Mouse (Mus musculus) gastrocnemius, postnatal 14 days (tissue): Measurements from ENCODE around the gene 4933428G20Rik. TPM values are rescaled to one million over a fixed set of nuclear protein-coding genes. Genes with fewer than 3 reads are reported as not detected.

Experiments used
- DNase-seq: peaks from one replicate; pipeline ENCODE4 v3.0.0; 2021; ENCODE audit warnings: mixed read lengths
- intact Hi-C: fragments of 180-260 bp; cut with DNase I; formaldehyde crosslinking; loops from one replicate; pipeline ENCODE4 v1.15.1; 2025; ENCODE audit warnings: low total_unique reads
- total RNA-seq, 2 experiments: library from RNA; stranded (reverse); gene quantifications; 2 replicates each; pipeline ENCODE4 v1.2.3; 2021

Gene 4933428G20Rik
- total RNA-seq, 2 experiments from 2014 or later = not detected

DNA sequence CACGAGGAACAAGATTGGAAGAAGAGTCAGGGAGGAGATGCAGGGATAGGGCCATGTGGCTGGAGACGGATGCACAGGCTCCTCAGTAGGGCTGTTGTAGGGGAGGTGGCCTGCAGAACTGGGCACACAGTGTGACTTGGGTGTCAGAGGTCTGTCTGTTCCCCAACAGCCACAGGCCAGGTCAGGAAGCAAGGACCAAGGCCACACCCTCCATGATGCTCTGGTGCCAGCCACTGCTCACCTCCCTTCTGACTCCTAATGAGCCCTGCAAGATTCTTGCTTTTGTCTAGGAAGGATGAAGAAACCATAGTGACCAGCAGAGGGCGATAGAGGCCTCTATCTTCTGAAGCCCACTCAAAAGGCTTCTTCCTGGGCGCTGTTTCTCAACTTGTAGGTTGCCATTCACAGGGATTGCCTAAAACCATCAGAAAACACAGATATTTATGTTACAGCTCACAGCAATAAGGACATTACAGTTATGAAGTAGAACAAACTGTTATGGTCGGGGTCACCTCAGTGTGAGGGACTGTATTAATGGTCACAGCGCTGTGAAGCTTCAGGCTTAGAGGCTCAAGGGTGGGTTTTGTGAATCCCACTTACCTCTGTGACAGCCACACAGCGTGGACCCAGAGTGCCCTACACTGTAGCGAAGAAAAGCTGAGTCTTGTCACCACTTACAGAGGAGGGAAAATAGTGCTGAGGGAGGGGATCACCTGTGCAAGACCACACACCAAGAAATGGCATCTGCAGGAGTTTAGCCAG is 23.6 kb downstream of the 4933428G20Rik start:
- intact Hi-C loops = loop anchor here (5.0 kb wide), 1 partner anchor 146 kb away; no protein-coding TSS in a partner anchor
- DNase-seq = peak; percentile 26

DNA sequence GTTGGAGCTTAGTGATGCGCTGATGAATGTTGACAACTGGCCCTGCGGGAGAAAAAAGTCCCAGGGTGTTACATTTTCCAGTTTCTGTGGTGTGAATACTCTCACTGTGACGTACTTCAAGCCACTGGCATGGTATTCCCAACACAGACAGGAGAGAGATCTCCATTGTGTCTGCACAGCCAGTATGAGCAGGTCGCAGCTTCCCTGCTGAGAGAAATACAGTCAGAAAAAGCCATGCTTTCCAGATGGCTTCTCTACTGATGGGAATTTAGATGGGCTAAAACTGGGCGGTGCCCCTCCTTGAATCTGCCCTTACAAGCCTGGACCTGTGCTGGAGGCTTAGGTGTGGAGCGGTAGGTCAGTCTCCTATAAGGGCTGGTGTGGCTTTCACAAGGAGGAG is 28.9 kb downstream of the 4933428G20Rik start:
- DNase-seq = no peak
- intact Hi-C loops = no loop called here

DNA sequence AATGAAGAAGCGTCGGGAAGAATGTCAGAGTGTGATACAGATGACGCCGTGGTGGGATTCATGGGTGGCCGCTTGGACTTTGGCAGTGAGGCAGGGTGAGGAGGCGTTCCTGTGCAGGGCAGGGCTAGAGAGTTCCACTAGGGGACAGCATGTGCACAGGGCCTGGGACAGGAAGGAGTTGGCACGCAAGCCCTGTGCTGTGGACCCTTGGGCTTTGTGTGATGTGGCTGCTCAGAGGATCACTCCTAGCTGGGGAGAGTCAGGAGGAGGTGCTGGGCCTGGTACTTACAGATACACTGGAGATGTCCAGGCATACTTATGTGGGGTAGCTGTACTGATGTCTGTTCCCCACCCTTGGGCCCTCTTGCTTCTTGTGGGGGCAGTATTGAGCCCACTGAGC is 30.3 kb downstream of the 4933428G20Rik start:
- intact Hi-C loops = loop anchor here (2.0 to 5.0 kb wide), 2 partner anchors 37 to 108 kb away; partner anchors contain the start of gene Socs7
- DNase-seq = no peak

DNA sequence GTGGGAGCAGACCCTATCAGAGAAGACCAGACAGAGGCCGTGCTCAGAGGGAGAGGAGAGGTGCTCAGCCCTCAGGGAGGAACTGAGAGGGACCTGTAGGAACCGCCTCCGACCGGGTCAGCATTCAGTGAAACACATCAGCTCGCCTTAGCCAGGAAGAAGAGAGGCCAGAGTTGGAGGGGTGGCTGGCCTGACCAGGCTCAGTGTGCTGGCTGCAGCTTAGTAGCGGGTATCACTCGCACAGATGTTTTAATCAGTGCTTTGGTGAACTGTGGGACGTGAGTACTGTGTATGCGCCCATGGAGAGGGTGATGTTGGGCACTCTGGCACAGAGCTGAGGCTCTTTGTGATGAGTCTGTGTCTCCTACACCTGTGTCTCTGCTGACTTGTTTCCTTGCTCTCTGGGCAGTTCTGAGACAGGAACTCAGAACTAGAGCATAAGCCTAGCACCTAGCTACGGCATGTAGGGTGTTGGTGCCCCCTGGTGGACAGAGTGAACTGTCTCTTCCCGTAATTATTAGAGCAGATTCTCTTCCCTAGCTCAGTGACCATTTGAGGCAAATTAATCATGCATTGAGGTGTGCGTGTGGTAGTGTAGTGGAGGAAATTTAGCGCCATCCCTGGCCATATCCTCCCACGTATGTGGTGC is 31.4 kb downstream of the 4933428G20Rik start:
- intact Hi-C loops = loop anchor here (2.0 to 5.0 kb wide), 2 partner anchors 36 to 106 kb away; partner anchors contain the start of gene Socs7

DNA sequence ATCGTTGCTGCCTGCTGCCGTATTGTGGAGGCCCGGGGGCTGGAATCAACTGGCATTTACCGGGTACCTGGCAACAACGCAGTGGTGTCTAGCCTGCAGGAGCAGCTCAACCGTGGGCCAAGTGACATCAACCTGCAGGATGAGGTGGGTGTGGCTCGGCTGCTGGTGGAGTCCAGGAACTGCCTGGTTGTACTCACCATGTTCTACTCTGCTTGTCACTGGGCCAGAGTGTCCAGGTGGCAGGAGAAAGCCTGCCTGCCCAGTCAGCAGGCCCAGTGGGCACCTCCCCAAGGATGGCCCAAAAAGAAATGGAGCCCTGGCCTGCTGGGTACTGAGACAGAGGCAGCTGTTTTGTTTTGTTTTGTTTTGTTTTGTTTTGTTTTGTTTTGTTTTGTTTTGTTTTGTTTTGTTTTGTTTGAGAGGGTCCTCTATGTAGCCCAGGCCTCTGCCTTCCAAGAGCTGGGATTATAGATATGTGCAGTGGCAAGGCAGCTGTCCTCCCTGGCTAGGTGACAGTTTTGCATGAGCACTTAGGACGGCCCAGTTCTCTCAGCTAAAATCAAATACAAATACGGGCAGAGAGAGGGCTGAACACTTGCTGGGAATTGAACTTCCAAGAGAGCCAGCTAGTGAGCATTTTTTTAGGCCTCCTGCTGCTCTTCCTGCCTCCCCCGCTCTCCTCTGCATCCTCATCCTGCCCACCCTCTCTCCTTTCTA is 33.5 kb downstream of the 4933428G20Rik start:
- DNase-seq = peak; percentile 54
- intact Hi-C loops = loop anchor here (5.0 kb wide), 1 partner anchor 104 kb away; the partner anchor contains the start of gene Socs7

More for the DNA sequence above, 31.4 kb downstream of the 4933428G20Rik start:
- DNase-seq = peak; percentile 87

DNA sequence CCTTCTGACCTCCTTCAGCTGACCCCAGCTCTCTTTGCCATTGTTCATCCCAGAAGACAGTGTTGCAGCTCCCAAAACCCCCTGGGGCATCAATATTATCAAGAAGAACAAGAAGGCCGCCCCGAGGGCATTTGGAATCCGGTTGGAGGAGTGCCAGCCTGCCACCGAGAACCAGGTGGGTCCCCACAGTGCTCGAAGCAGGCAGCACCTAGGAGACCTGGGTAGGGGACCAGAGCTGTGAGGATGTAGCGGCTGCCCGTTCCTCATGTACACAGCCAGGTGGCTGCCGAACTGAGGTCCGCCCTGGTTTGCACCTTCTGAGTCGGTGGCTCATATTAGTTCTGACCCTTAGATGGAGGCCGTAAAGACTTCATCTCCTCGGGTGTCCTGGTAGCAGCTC is 34.2 kb downstream of the 4933428G20Rik start:
- no peak for DNase-seq
- intact Hi-C loops = loop anchor here (5.0 kb wide), 1 partner anchor 104 kb away; the partner anchor contains the start of gene Socs7

DNA sequence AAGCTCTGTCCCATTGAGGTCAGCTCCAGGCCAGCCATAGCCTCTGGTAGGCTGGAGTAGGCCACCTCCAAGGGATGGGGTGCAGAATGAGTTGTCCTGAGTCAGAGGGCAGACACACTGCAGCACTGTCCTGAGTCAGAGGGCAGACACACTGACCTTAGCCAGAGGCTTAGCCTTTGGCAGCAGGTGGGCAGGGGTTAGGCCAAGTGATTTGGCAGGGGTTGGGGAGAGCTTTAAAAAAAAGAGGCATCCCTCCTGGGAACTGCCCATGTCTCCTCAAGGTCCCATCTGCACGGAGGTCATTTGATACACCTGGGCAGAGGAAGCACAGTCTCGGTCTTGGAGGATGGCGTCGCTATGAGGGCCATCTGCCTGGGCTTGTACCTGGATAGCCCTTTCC is 36.1 kb downstream of the 4933428G20Rik start:
- DNase-seq = peak; percentile 38
- intact Hi-C loops = no loop called here

DNA sequence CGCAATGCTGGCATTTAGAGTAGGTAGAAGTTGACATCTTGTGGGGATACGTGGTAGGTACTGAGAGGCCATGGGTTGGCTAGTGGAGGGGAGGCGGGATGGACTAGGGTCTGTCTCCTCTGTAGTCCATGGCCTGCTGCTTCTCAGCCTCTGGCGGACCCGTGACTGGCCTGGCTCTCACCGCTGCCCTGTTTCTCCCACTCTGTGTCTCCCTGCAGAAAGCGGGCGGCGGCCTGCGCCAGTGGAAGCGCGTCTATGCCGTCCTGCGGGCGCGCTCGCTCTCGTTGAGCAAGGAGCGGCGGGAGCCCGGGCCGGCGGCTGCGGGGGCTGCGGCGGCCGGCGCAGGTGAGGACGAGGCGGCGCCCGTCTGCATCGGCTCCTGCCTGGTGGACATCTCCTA is 37.0 kb downstream of the 4933428G20Rik start:
- DNase-seq = no peak
- intact Hi-C loops = no loop called here

DNA sequence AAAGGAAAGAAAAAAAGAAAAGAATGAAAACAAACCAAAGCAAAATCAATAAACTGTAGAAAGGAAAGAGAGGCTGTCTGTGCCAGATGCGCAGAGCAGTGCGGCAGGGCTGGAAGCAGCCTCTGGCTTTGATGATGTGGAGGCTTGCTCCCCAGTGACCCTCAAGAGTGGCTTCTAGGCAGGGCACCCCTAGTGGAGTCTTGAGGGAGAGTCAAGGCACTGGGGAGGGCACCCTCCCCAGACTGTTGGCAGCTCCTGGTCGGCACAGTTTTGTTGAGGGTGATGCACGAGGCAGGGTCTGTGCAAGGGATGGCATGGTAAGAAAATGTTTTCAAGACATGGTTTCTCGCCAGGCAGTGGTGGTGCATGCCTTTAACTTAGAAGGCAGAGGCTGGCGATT is 37.6 kb downstream of the 4933428G20Rik start:
- DNase-seq = no peak
- intact Hi-C loops = no loop called here

DNA sequence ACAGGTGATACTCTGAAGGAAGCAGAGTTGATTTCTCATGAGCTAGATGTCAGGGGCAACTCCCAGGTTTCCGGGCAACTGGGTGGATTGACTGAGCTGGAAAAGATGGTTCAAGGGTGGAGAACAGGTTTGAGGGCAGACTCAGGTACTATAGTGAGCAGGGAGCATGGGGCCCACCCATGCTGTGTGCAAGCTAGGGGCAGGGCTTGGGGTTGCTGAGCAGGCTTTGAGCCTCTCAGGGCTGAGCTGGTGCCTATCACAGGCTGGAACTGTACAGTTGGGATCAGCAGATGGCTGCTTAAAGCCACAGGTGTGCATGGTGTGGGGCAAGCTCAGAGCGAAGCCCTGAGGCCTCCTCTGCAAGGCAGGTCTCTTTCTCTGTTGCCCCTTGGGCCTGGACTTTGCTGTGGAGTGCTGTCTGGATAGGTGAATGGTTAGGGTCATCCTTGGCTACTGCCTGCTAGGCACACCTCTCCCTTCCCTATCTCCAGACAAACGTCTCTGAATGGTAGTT is 38.8 kb downstream of the 4933428G20Rik start:
- intact Hi-C loops = no loop called here
- no peak for DNase-seq

DNA sequence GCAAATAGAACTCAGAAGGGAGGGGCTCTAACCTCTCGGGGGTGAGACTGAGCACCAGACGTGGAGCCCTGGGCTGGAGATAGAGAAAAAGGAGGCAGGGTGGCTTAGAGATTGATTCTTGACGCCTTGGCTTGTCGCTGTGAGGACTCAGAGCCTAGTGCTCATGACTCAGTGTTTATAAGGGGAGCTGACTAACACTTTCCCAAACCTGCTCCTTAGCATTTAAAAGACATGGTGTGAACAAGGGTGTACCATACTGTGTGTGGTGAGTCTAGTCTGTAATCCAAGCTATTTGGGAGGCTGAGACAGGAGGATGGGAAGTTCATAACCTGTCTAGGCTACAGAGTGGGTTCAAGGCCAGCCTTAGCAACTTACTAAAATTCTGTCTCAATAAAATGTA is 43.0 kb downstream of the 4933428G20Rik start:
- no peak for DNase-seq
- intact Hi-C loops = no loop called here

DNA sequence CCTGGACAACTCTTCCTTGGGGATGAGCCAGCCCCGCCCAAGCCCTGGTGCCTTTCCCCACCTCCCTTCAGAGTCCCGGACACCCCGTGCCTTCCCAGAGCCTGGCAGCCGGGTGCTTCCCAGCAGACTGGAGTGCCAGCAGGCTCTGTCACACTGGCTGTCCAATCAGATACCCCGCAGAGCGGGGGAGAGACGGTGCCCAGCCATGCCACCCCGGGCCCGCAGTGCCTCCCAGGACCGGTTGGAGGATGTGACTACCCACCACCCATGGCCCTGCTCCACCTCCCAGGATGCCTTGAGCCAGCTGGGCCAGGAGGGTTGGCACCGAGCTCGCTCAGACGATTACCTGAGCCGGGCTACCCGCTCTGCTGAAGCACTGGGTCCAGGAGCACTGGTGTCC is 48.5 kb downstream of the 4933428G20Rik start:
- intact Hi-C loops = no loop called here
- no peak for DNase-seq

DNA sequence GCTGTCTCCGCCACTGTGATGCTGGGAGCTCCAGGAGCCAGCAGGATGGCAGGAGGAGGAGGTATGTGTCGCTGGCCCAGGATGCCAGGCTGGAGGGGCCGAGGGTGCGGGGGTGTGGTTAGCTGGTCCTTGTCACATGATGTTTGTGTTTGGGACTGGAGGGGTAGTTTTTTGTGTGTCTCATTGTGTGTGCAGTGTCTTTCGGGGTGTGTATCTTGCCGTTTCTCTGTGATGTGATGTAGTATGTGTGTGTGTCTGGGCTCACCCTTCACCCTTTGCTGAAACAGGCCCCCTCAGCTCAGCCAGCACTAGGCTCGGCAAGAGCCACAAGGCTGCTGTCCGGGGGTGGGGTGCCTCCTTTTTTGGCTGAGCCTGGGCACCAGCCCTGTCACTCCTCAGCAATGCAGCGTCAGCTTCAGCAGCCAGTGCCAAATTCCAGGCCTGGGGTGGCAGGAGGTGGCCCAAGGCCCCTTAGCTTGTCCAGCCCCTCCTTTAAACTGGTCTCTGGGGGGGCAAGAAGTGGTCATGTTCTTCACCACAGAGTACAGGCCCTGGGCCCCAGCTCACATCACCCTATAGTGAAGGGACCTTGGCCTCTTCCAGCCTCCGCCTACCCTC is 49.7 kb downstream of the 4933428G20Rik start:
- intact Hi-C loops = no loop called here

DNA sequence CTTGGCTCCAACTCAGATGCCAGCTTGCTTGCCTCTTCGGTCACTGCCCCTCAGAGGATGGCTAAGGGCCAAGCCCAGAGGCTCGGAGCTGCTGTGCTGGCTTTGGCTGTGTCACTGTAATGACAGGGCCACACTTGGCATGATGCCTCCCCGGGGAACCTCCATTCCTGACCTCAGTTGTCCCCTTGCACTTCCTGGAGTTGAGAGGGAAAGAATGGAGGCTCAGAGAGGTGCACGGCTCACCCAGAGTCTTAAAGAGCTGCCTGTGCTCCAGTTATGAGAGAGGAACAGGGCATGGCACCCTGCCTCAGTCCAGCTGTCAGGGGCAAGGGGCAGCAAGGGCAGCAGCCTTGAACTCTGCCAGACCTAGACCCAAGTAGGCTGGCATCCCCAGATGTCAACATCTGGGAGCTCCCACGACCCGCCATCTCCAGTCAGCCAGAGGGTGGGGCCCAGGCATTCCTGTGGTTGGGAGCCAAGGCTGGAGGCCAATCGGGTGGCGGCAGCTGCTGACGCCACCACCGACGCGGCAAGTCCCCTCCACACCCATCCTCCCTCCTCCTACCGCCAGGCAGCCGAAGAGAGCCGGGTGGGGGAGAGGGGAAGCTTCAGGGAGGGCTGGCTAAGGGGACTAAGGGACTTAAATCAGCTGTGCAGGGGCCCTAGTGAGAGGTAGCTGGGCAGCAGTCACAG is 50.4 kb downstream of the 4933428G20Rik start:
- intact Hi-C loops = no loop called here
- DNase-seq = peak; percentile 88

More for the DNA sequence above, 49.7 kb downstream of the 4933428G20Rik start:
- peak; percentile 58 for DNase-seq

DNA sequence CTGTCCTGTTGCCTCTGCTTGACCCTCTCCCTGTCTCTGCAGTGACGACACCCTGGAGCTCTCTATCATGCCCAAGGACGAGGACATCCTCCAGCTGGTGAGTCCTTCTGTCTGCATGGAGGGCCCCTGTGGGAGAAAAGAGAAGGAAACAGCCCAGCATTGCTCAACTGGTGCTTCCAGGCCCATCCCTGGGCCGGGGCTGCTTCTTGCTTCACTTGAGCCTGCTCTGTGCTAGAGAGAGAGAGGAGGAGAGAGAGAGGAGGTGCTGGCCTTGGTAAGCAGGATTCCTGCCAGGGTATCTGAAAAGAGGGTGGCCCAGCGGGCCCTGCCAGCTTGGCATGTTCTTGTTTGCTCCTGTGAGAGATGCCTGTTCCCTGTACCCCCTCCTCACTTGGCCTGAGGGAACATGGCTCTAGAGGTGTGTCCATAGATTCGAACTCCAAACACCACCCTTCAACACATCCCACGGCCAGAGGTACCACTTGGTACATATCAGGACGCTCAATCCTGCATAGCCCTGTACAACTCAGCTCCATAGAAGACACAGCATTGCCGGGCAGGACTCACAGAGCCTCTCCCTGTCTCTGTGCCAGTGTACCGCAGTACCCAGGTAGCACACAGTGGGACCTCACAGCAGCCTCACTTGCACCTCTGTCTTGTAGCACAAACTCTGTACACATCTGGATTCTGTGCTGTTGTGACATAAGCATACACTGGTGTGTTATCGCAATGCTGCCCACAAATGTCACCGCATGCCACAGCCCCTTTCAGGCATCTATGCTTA is 51.3 kb downstream of the 4933428G20Rik start:
- intact Hi-C loops = no loop called here
- DNase-seq = no peak

DNA sequence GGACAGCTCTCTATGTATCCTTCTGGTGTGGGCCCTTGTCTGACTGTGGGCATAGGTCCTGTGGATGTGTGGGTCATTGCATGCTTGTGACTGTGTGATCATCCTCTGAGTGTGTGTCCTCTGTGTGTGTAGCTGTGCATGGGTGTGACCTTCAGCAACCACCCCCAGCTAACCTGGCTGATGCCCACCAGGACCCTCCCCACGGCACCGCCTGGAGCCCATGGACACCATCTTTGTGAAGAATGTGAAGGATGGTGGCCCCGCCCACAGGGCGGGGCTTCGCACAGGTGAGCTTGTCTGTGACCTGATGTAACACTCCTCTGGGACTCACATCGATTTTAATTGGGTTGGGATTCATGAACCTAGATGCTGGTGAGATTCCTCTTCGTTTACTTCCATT is 52.2 kb downstream of the 4933428G20Rik start:
- DNase-seq = no peak
- intact Hi-C loops = no loop called here

DNA sequence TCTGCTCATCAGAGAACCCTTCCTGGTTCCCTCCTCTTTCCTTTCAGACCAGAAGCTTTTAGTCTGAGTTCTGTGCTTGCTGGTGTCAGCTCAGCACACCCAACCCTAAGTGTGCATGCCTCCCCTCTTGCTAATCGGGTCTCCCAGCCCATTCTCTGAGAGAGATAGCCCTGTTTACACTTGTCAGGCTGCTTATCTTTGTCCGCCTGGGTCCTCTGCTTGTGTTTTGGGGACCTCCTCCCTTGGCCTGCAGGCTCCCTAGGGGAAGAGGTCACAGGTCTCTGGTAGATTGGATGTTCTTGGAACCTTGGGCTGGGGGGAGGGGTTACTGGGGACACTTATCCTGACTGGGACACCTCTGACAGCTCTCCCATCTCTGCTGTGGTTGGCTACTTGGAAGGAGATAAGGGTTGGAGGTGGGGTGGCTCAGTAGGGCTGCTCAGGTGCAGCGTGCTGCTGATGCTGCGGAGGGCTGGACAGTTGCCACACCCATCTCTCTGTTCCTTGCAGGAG is 54.1 kb downstream of the 4933428G20Rik start:
- intact Hi-C loops = no loop called here
- no peak for DNase-seq

DNA sequence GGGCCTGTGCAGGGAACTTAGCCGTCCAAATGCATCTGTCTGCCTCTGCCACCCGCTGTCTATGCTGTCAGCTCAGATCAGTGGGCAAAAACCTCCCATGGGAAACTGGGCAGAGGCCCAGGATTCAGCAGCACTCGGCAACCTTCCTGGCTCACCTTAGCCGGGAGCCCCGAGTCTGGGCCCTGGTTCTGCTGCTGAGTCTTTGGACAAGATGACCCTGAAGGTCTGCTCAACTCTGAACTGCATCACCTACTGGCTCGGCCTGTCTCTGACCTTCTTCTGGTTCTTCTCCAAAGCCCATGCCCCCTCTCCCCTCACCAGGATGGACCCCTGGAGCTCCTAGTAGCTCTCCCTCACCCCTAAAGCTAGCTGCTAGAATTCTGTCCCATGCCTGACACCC is 54.5 kb downstream of the 4933428G20Rik start:
- DNase-seq = no peak
- intact Hi-C loops = no loop called here
